Comparison of ENCODE assay signal across 9 mouse cellular contexts in genomic region chr7:143830399-143830798, GRCm38 (mm10). TPM values are rescaled to one million over a fixed set of nuclear protein-coding genes. Genes with fewer than 3 reads are reported as not detected.
A peak's percentile ranks its signal among the peaks of the same experiment; 100 is the strongest.
DNase-seq lines count a peak whose midpoint lies in the region; ATAC-seq and TF ChIP-seq lines count a peak whose summit lies in the region.
"Had no signal": no experiment of that assay in that cellular context is flagged by ENCODE, and none has a peak within 500 bp of the region (broad histone marks: within the 10 kb centered on the region; RNA-seq: fewer than 3 reads in every experiment).

No protein-coding gene starts in this region.

- H3K27ac ChIP-seq in kidney, postnatal 0 days: peak overlapping the region; percentile 8; the same call in 1 of the 2 replicates
- peak overlapping the region; percentile 92 for H3K27ac ChIP-seq in embryonic facial prominence, embryonic 12.5 days
- peak overlapping the region; percentile 80 for H3K27ac ChIP-seq in hindbrain, postnatal 0 days
- H3K27ac ChIP-seq in midbrain, postnatal 0 days (ENCODE audit: low read depth, low read length): peak overlapping the region; percentile 90

- ATAC-seq in kidney, postnatal 0 days (replicated peaks; ENCODE audit: low FRiP score, low read depth): peak; percentile 3; the same call in 1 of the 2 replicates
- peak; percentile 32; the same call in 1 of the 2 replicates for ATAC-seq in embryonic facial prominence, embryonic 12.5 days (ENCODE audit: insufficient number of reproducible peaks, insufficient read depth, low FRiP score, low TSS enrichment)
- peak; percentile 28 for ATAC-seq in hindbrain, postnatal 0 days
- ATAC-seq in midbrain, postnatal 0 days (ENCODE audit: low FRiP score): peak; percentile 65; the same call in 1 of the 2 replicates

- no peaks in the 10 kb centered on the region for H3K27me3 ChIP-seq in kidney, postnatal 0 days (ENCODE audit: insufficient read depth, low read length)
- no peaks in the 10 kb centered on the region for H3K27me3 ChIP-seq in embryonic facial prominence, embryonic 12.5 days
- H3K27me3 ChIP-seq in hindbrain, postnatal 0 days (ENCODE audit: insufficient read depth, low read length): no peaks in the 10 kb centered on the region
- H3K27me3 ChIP-seq in midbrain, postnatal 0 days (ENCODE audit: insufficient read depth, low read length): no peaks in the 10 kb centered on the region

- 9% methylated on average over 6 of the region's 6 CpGs for WGBS in kidney, postnatal 0 days
- WGBS in embryonic facial prominence, embryonic 12.5 days: 7% methylated on average over 6 of the region's 6 CpGs
- WGBS in hindbrain, postnatal 0 days: 10% methylated on average over 6 of the region's 6 CpGs
- WGBS in midbrain, postnatal 0 days: 5% methylated on average over 6 of the region's 6 CpGs

- no peaks in the 10 kb centered on the region for H3K36me3 ChIP-seq in kidney, postnatal 0 days (ENCODE audit: insufficient read depth, low read length)
- H3K36me3 ChIP-seq in embryonic facial prominence, embryonic 12.5 days: no peaks in the 10 kb centered on the region
- no peaks in the 10 kb centered on the region for H3K36me3 ChIP-seq in hindbrain, postnatal 0 days (ENCODE audit: insufficient read depth, low read length)
- H3K36me3 ChIP-seq in midbrain, postnatal 0 days (ENCODE audit: insufficient read depth, low read length): no peaks in the 10 kb centered on the region

- H3K4me3 ChIP-seq in kidney, postnatal 0 days (replicated peaks; ENCODE audit: low read depth, low read length): peak overlapping the region; percentile 53
- H3K4me3 ChIP-seq in embryonic facial prominence, embryonic 12.5 days: peak overlapping the region; percentile 60
- peak overlapping the region; percentile 59 for H3K4me3 ChIP-seq in hindbrain, postnatal 0 days (ENCODE audit: low read length)
- H3K4me3 ChIP-seq in midbrain, postnatal 0 days (ENCODE audit: low read depth, low read length): peak overlapping the region; percentile 58

- DNase-seq in kidney, postnatal 0 days (ENCODE audit: low spot score): no peak
- DNase-seq in kidney, postnatal 10 days: no peak
- no peak for DNase-seq in hindbrain, postnatal 0 days (ENCODE audit: low spot score)
- peak; percentile 8 for DNase-seq in midbrain, postnatal 0 days (ENCODE audit: low spot score)
- DNase-seq in thymus, postnatal 25 days: no peak
- no peak for DNase-seq in urinary bladder, postnatal 25 days (ENCODE audit: low spot score)
- no peak for DNase-seq in adrenal gland, adult (ENCODE audit: inconsistent age in 2 of 2, low spot score in 1 of 2)

- H3K4me2 ChIP-seq in kidney, postnatal 0 days (ENCODE audit: low read length): peak overlapping the region; percentile 79
- H3K4me2 ChIP-seq in embryonic facial prominence, embryonic 12.5 days (replicated peaks): peak overlapping the region; percentile 85
- H3K4me2 ChIP-seq in hindbrain, postnatal 0 days (ENCODE audit: low read depth, low read length): peak overlapping the region; percentile 91
- peak overlapping the region; percentile 87 for H3K4me2 ChIP-seq in midbrain, postnatal 0 days (ENCODE audit: low read depth, low read length, poor library complexity, severe bottlenecking)

- peak overlapping the region; percentile 59 for H3K9ac ChIP-seq in kidney, postnatal 0 days (ENCODE audit: low read depth, low read length)
- H3K9ac ChIP-seq in embryonic facial prominence, embryonic 12.5 days: peak overlapping the region; percentile 74
- peak overlapping the region; percentile 67 for H3K9ac ChIP-seq in hindbrain, postnatal 0 days (replicated peaks; ENCODE audit: low read length)
- peak overlapping the region; percentile 80 for H3K9ac ChIP-seq in midbrain, postnatal 0 days (replicated peaks; ENCODE audit: low read length, poor library complexity, severe bottlenecking)

- H3K4me1 ChIP-seq in kidney, postnatal 0 days (replicated peaks; ENCODE audit: insufficient read depth, low read length): peaks cover 5% of the 10 kb centered on the region; the same call in 1 of the 2 replicates
- H3K4me1 ChIP-seq in embryonic facial prominence, embryonic 12.5 days: peaks cover 23% of the 10 kb centered on the region
- peaks cover 23% of the 10 kb centered on the region for H3K4me1 ChIP-seq in hindbrain, postnatal 0 days (ENCODE audit: insufficient read depth, low read length)
- peaks cover 12% of the 10 kb centered on the region for H3K4me1 ChIP-seq in midbrain, postnatal 0 days (ENCODE audit: insufficient read depth, low read length)

- H3K9me3 ChIP-seq in kidney, postnatal 0 days (replicated peaks; ENCODE audit: low read length): no peaks in the 10 kb centered on the region
- no peaks in the 10 kb centered on the region for H3K9me3 ChIP-seq in embryonic facial prominence, embryonic 12.5 days
- no peaks in the 10 kb centered on the region for H3K9me3 ChIP-seq in hindbrain, postnatal 0 days (ENCODE audit: low read length)
- H3K9me3 ChIP-seq in midbrain, postnatal 0 days (ENCODE audit: low read length): no peaks in the 10 kb centered on the region

- no peak for TF ChIP-seq CTCF in kidney, postnatal 0 days (IDR thresholded peaks at IDR 0.05; ENCODE audit: low read depth)
- no peak for TF ChIP-seq CTCF in hindbrain, postnatal 0 days (IDR thresholded peaks at IDR 0.05; ENCODE audit: low read depth)
- TF ChIP-seq CTCF in midbrain, postnatal 0 days (IDR thresholded peaks at IDR 0.05): no peak

RNA-seq across cellular contexts. Expression of gene Dhcr7, which starts 7.5 kb away (rescaled TPM):
- polyA plus RNA-seq in kidney, postnatal 0 days (2015; fragmentation: Nextera tagmentation; extraction: Ambion mirVana): 28.8 and 30.4 TPM in 2 replicates
- 43.6 and 45.0 TPM in 2 replicates for polyA plus RNA-seq in embryonic facial prominence, embryonic 12.5 days (2016; fragmentation: Nextera tagmentation; extraction: Ambion mirVana)
- total RNA-seq in hindbrain, postnatal 0 days (2014; rRNA removed): 55.6 and 84.4 TPM in 2 replicates
- polyA plus RNA-seq in hindbrain, postnatal 0 days (2015; fragmentation: Nextera tagmentation; extraction: Ambion mirVana): 64.1 and 70.2 TPM in 2 replicates
- 63.4 and 66.0 TPM in 2 replicates for total RNA-seq in midbrain, postnatal 0 days (2014; rRNA removed)
- 74.7 and 80.4 TPM in 2 replicates for polyA plus RNA-seq in midbrain, postnatal 0 days (2015; fragmentation: Nextera tagmentation; extraction: Ambion mirVana)

RNA-seq across cellular contexts. Expression of gene Nadsyn1, which starts 7.8 kb away (rescaled TPM):
- 9.4 and 11.1 TPM in 2 replicates for polyA plus RNA-seq in kidney, postnatal 0 days (2015; fragmentation: Nextera tagmentation; extraction: Ambion mirVana)
- 7.7 and 9.2 TPM in 2 replicates for polyA plus RNA-seq in embryonic facial prominence, embryonic 12.5 days (2016; fragmentation: Nextera tagmentation; extraction: Ambion mirVana)
- total RNA-seq in hindbrain, postnatal 0 days (2014; rRNA removed): 8.7 and 10.7 TPM in 2 replicates
- polyA plus RNA-seq in hindbrain, postnatal 0 days (2015; fragmentation: Nextera tagmentation; extraction: Ambion mirVana): 4.6 and 5.1 TPM in 2 replicates
- 6.9 and 13.1 TPM in 2 replicates for total RNA-seq in midbrain, postnatal 0 days (2014; rRNA removed)
- polyA plus RNA-seq in midbrain, postnatal 0 days (2015; fragmentation: Nextera tagmentation; extraction: Ambion mirVana): 3.5 and 5.8 TPM in 2 replicates

RNA-seq across cellular contexts. Expression of gene Gm498, which starts 36.2 kb away (rescaled TPM):
- polyA plus RNA-seq in kidney, postnatal 0 days (2015; fragmentation: Nextera tagmentation; extraction: Ambion mirVana): not detected in 2 replicates
- polyA plus RNA-seq in embryonic facial prominence, embryonic 12.5 days (2016; fragmentation: Nextera tagmentation; extraction: Ambion mirVana): not detected in 2 replicates
- total RNA-seq in hindbrain, postnatal 0 days (2014; rRNA removed): not detected in 2 replicates
- polyA plus RNA-seq in hindbrain, postnatal 0 days (2015; fragmentation: Nextera tagmentation; extraction: Ambion mirVana): not detected in 2 replicates
- not detected in 2 replicates for total RNA-seq in midbrain, postnatal 0 days (2014; rRNA removed)
- polyA plus RNA-seq in midbrain, postnatal 0 days (2015; fragmentation: Nextera tagmentation; extraction: Ambion mirVana): not detected in 2 replicates
- total RNA-seq: adrenal gland, postnatal 14 days had no signal

RNA-seq across cellular contexts. Expression of gene Mrgpre, which starts 46.1 kb away (rescaled TPM):
- polyA plus RNA-seq in kidney, postnatal 0 days (2015; fragmentation: Nextera tagmentation; extraction: Ambion mirVana): 1.2 TPM in 2 replicates
- 1.1 and 1.5 TPM in 2 replicates for polyA plus RNA-seq in embryonic facial prominence, embryonic 12.5 days (2016; fragmentation: Nextera tagmentation; extraction: Ambion mirVana)
- total RNA-seq in hindbrain, postnatal 0 days (2014; rRNA removed): 8.5 and 10.9 TPM in 2 replicates
- 4.8 and 6.8 TPM in 2 replicates for polyA plus RNA-seq in hindbrain, postnatal 0 days (2015; fragmentation: Nextera tagmentation; extraction: Ambion mirVana)
- 8.0 and 10.1 TPM in 2 replicates for total RNA-seq in midbrain, postnatal 0 days (2014; rRNA removed)
- polyA plus RNA-seq in midbrain, postnatal 0 days (2015; fragmentation: Nextera tagmentation; extraction: Ambion mirVana): 11.6 and 12.4 TPM in 2 replicates

Comparison
In these comparisons a context has a peak if more than half of its experiments do, and no peak if none do; other contexts are left out.
1. ATAC-seq: peak in every context shown above with its lines; median percentile 65 in midbrain, postnatal 0 days; 32 in embryonic facial prominence, embryonic 12.5 days; 28 in hindbrain, postnatal 0 days; 3 in kidney, postnatal 0 days.
2. H3K27ac ChIP-seq: peak in every context shown above with its lines; median percentile 92 in embryonic facial prominence, embryonic 12.5 days; 90 in midbrain, postnatal 0 days; 80 in hindbrain, postnatal 0 days; 8 in kidney, postnatal 0 days.